Mouse (Mus musculus) gastrocnemius, postnatal 10 days (tissue): Measurements from ENCODE around the gene Dld. TPM values are rescaled to one million over a fixed set of nuclear protein-coding genes. Genes with fewer than 3 reads are reported as not detected.

Source experiments
- DNase-seq: peaks from one replicate; pipeline ENCODE4 v3.0.0; 2021; ENCODE audit warnings: mixed read lengths
- long read RNA-seq, 2 experiments: library from polyadenylated mRNA; stranded (forward); transcript quantifications; one replicate each; pipeline ENCODE4 v2.0.0; 2021
- total RNA-seq, 2 experiments: library from RNA; stranded (reverse); gene quantifications; 2 replicates each; pipeline ENCODE4 v1.2.3; 2021

Gene Dld
- total RNA-seq = 100 to 1,000 TPM; 175 to 214 TPM
- long read RNA-seq, experiment 1, transcript Dld-201 (14 exons, 2,544 nt) = major isoform, 258 of 281 reads
- long read RNA-seq, experiment 1, partial matches to known transcripts = 16 of 281 reads
- long read RNA-seq, experiment 1, other reads (novel, unspliced or antisense) = 7 of 281 reads
- long read RNA-seq, experiment 2, transcript Dld-201 (14 exons, 2,544 nt) = major isoform, 290 of 310 reads
- long read RNA-seq, experiment 2, partial matches to known transcripts = 12 of 310 reads
- long read RNA-seq, experiment 2, other reads (novel, unspliced or antisense) = 8 of 310 reads

- peak; percentile 95 for DNase-seq
These were observed at the start of gene Dld for GRCm38 (mm10) chr12:31350944-31351928. Dld (minus strand) TSS chr12:31351453.

- no peak for DNase-seq
These were observed 49.6 kb upstream of the Dld start for GRCm38 (mm10) chr12:31400821-31401220.

- DNase-seq = no peak
These were observed 46.5 kb upstream of the Dld start for GRCm38 (mm10) chr12:31397709-31398108.

GRCm38 (mm10) chr12:31395895-31396294 is 44.6 kb upstream of the Dld start:
- DNase-seq = no peak

GRCm38 (mm10) chr12:31391696-31392095 is 40.4 kb upstream of the Dld start:
- no peak for DNase-seq

GRCm38 (mm10) chr12:31390571-31390970 is 39.3 kb upstream of the Dld start, which contains the start of gene Slc26a3:
Slc26a3 (plus strand) TSS chr12:31390871.
- no peak for DNase-seq

- no peak for DNase-seq
These were observed 36.0 kb upstream of the Dld start for GRCm38 (mm10) chr12:31387303-31387702.

- DNase-seq = no peak
These were observed 31.2 kb upstream of the Dld start for GRCm38 (mm10) chr12:31382451-31382850.

GRCm38 (mm10) chr12:31380878-31381277 is 29.6 kb upstream of the Dld start:
- peak; percentile 35 for DNase-seq

- no peak for DNase-seq
These were observed 26.0 kb upstream of the Dld start for GRCm38 (mm10) chr12:31377241-31377640.

GRCm38 (mm10) chr12:31376326-31376950 is 25.2 kb upstream of the Dld start:
- DNase-seq = no peak

- no peak for DNase-seq
These were observed 24.0 kb upstream of the Dld start for GRCm38 (mm10) chr12:31375283-31375615.

- peak; percentile 48 for DNase-seq
These were observed 23.5 kb upstream of the Dld start for GRCm38 (mm10) chr12:31374603-31375282.

GRCm38 (mm10) chr12:31369656-31370055 is 18.4 kb upstream of the Dld start:
- DNase-seq = no peak

- DNase-seq = no peak
These were observed 17.9 kb upstream of the Dld start for GRCm38 (mm10) chr12:31369118-31369517.

- DNase-seq = peak; percentile 25
These were observed 16.5 kb upstream of the Dld start for GRCm38 (mm10) chr12:31367721-31368120.

- no peak for DNase-seq
These were observed 15.2 kb upstream of the Dld start for GRCm38 (mm10) chr12:31366428-31366827.

GRCm38 (mm10) chr12:31350191-31350943 is 886 bp downstream of the Dld start:
- DNase-seq = no peak

GRCm38 (mm10) chr12:31333261-31333660 is 18.0 kb downstream of the Dld start:
- no peak for DNase-seq

- DNase-seq = no peak
These were observed 24.1 kb downstream of the Dld start for GRCm38 (mm10) chr12:31327139-31327538.

GRCm38 (mm10) chr12:31323136-31323695 is 28.0 kb downstream of the Dld start:
- no peak for DNase-seq
